Mouse (Mus musculus) midbrain, embryonic 14.5 days (tissue): ENCODE measurements around the gene Otof. TPM values are rescaled to one million over a fixed set of nuclear protein-coding genes. Genes with fewer than 3 reads are reported as not detected.

ENCODE experiments used
- ATAC-seq: fragments of 200-750 bp; cut with Nextera tagmentation; 2 replicates; pipeline ENCODE4 v1.8.0; 2017; ENCODE audit warnings: moderate number of reproducible peaks, moderate library complexity; ENCODE audit not compliant: low FRiP score, low TSS enrichment
- DNase-seq: peaks from one replicate; pipeline ENCODE4 v3.0.0-alpha.2; 2015
- H3K27ac ChIP-seq: fragments of 300-500 bp; sonication (generic); replicated peaks from 2 replicates; pipeline ENCODE4 v1.5.1; 2014; ENCODE audit warnings: mild to moderate bottlenecking, low read depth, low read length, moderate library complexity
- H3K27me3 ChIP-seq: fragments of 300-500 bp; sonication (generic); 2 replicates; pipeline ENCODE4 v1.6.1; 2014; ENCODE audit warnings: low read length, control low read depth, mixed read lengths; ENCODE audit not compliant: control insufficient read depth, insufficient read depth
- H3K36me3 ChIP-seq: fragments of 300-500 bp; sonication (generic); 2 replicates; pipeline ENCODE4 v1.6.1; 2014; ENCODE audit warnings: low read length, control low read depth; ENCODE audit not compliant: control insufficient read depth, insufficient read depth
- H3K4me1 ChIP-seq: fragments of 300-500 bp; sonication (generic); 2 replicates; pipeline ENCODE4 v1.6.1; 2014; ENCODE audit warnings: mild to moderate bottlenecking, antibody characterized with exemption, low read length, control low read depth; ENCODE audit not compliant: control insufficient read depth, insufficient read depth
- H3K4me2 ChIP-seq: fragments of 300-500 bp; sonication (generic); 2 replicates; pipeline ENCODE4 v1.6.1; 2014; ENCODE audit warnings: mild to moderate bottlenecking, low read length, moderate library complexity
- H3K4me3 ChIP-seq: fragments of 300-500 bp; sonication (generic); replicated peaks from 2 replicates; pipeline ENCODE4 v1.5.1; 2014; ENCODE audit warnings: low read depth, low read length
- H3K9ac ChIP-seq: fragments of 300-500 bp; sonication (generic); replicated peaks from 2 replicates; pipeline ENCODE4 v1.6.1; 2014; ENCODE audit warnings: mild to moderate bottlenecking, low read length, moderate library complexity
- H3K9me3 ChIP-seq: fragments of 300-500 bp; sonication (generic); 2 replicates; pipeline ENCODE4 v1.6.1; 2016; ENCODE audit warnings: low read length, control low read depth, mixed read lengths; ENCODE audit not compliant: control insufficient read depth
- WGBS: fragments of 180-500 bp; shearing (Covaris S2); extraction: QIAGEN DNeasy Blood & Tissue Kit; methylation state at CpG from one replicate; pipeline ENCODE4 v1.1.7; 2014; 5-methylcytosine and 5-hydroxymethylcytosine counted together
- polyA plus RNA-seq: library from polyadenylated mRNA; unstranded; fragments of >200 nt; fragmentation: Nextera tagmentation; extraction: Ambion mirVana; gene quantifications from 2 replicates; pipeline ENCODE4 v1.2.1, GENCODE M21; 2014

The Otof gene
- polyA plus RNA-seq = 2.7 and 3.3 TPM in 2 replicates

DNA sequence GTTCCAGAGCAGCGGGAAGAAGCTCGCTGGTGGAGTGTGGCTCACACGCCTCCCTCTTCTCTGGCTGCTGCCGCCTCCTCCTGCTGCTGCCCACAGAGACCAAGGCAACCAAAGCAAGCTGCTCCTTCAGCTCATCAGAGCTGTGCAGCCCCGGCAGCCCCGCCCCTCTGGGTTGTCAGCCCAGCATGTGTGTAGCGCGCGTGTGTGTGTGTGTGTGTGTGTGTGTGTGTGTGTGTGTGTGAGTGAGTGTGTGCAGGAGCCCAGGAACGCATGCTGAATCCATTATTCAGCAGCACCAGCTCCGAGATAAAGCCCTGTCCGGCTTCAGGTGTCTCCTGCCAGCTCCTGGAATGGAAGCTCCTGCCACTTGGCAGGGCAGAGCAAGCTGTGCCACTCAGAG is at the start of gene Otof:
Otof (minus strand) TSS at position 112 of the 400 bp plus-strand sequence.
- WGBS = 21% methylated on average over 12 of the region's 12 CpGs
- ATAC-seq (peak; percentile 66), DNase-seq (peak; percentile 80)
- 0 out of 2 replicates have a peak within 1 kb of the TSS, but pooled peaks have one; percentile 7 for H3K4me3 ChIP-seq
- H3K9ac ChIP-seq = no peak within 1 kb of the TSS
- H3K4me2 ChIP-seq = peak within 1 kb of the TSS; percentile 42
- no peaks in the 10 kb centered on the region for H3K36me3 ChIP-seq
- no peaks in the 10 kb centered on the region for H3K9me3 ChIP-seq
- H3K4me1 ChIP-seq = peaks cover 21% of the 10 kb centered on the region; the same call in 1 of the 2 replicates
- H3K27ac ChIP-seq = peak within 1 kb of the TSS; percentile 52
- H3K27me3 ChIP-seq = no peaks in the 10 kb centered on the region; the same call in 1 of the 2 replicates

DNA sequence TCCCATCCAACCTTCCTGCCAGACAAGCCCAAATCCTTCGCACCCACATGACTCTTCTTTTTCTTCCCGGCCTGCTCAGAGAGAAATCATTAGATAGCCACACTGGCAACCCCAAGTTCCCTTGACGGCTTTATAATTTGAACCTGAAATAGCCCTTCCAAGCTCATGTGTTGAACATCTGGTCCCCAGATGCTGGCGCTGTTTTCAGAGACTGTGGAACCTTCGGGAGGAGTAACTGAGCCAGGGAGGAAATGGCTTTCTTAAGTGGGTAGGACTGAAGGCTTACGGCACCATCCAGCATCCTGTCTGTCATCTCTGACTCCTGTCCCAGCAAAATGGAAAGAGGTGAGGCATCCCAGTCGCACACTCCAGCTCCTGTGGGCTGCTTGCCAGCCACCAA is 35.6 kb upstream of the Otof start:
- Histone ChIP-seq H3K9me3 (no peaks in the 10 kb centered on the region), H3K27ac (no peak overlapping the region), H3K4me3 (no peak overlapping the region), H3K27me3 (no peaks in the 10 kb centered on the region), H3K4me1 (no peaks in the 10 kb centered on the region), H3K36me3 (no peaks in the 10 kb centered on the region), H3K9ac (no peak overlapping the region), H3K4me2 (no peak overlapping the region)
- WGBS = 82% methylated on average over 7 of the region's 7 CpGs
- no peak for ATAC-seq
- DNase-seq = no peak

DNA sequence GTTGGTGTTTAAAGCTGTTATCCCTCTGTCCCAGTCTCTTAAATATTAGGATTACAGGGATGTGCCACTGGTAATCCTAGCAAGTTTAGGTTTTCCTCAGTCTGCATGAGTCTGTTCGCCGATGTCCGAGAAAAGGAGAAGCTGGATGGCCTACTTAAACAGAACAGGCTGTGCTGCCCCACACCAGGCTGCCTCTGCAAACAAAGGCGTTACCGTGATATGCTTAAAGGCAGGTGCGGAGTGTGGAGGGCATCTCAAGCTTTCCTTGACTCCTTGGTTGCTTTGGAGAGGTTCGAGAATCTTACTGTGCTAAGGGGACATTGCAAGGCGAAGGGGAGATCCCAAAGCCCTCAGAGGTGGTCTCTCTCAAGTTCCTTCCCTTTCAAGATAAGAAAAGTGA is 35.1 kb upstream of the Otof start:
- no peaks in the 10 kb centered on the region for H3K4me1 ChIP-seq
- H3K36me3 ChIP-seq = no peaks in the 10 kb centered on the region
- ATAC-seq = no peak
- H3K4me2 ChIP-seq = no peak overlapping the region
- H3K9ac ChIP-seq = no peak overlapping the region
- no peaks in the 10 kb centered on the region for H3K27me3 ChIP-seq
- WGBS = 87% methylated on average over 8 of the region's 8 CpGs
- no peak overlapping the region for H3K27ac ChIP-seq
- no peaks in the 10 kb centered on the region for H3K9me3 ChIP-seq
- DNase-seq = no peak
- no peak overlapping the region for H3K4me3 ChIP-seq

- Histone ChIP-seq H3K27ac (no peak overlapping the region), H3K4me1 (no peaks in the 10 kb centered on the region), H3K36me3 (no peaks in the 10 kb centered on the region), H3K9me3 (no peaks in the 10 kb centered on the region), H3K27me3 (no peaks in the 10 kb centered on the region), H3K4me2 (no peak overlapping the region), H3K9ac (no peak overlapping the region), H3K4me3 (no peak overlapping the region)
- no peak for ATAC-seq
- no peak for DNase-seq
- WGBS = 44% methylated on average over 2 of the region's 2 CpGs
Observed at GRCm38 (mm10) chr5:30495288-30495687, 33.6 kb upstream of the Otof start.

DNA sequence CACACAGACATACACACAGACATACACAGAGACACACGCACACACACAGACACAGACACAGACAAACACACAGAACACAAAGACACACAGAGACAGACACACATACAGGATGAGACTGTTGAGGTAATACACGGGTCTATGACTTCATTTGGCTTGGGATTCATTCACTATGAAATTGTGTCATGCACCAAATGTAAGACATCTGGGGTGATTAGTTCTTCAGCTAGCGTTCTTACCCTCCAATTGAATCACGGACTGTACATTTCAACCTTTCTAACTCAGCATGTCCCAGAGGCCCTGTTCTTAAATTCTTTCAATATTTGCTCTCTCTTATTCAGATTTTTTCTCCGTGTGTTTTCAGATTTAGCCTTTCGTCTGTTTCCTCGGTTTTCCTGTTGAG is 32.9 kb upstream of the Otof start:
- Histone ChIP-seq H3K9ac (no peak overlapping the region), H3K27ac (no peak overlapping the region), H3K4me2 (no peak overlapping the region), H3K4me3 (no peak overlapping the region), H3K9me3 (no peaks in the 10 kb centered on the region), H3K4me1 (no peaks in the 10 kb centered on the region), H3K27me3 (no peaks in the 10 kb centered on the region), H3K36me3 (no peaks in the 10 kb centered on the region)
- DNase-seq = no peak
- no peak for ATAC-seq
- WGBS = 87% methylated on average over 7 of the region's 7 CpGs

- H3K4me2 ChIP-seq = no peak overlapping the region
- H3K9ac ChIP-seq = no peak overlapping the region
- no peaks in the 10 kb centered on the region for H3K27me3 ChIP-seq
- H3K36me3 ChIP-seq = no peaks in the 10 kb centered on the region
- DNase-seq = no peak
- no peak overlapping the region for H3K4me3 ChIP-seq
- H3K9me3 ChIP-seq = no peaks in the 10 kb centered on the region
- WGBS = 74% methylated on average over 7 of the region's 7 CpGs
- no peak overlapping the region for H3K27ac ChIP-seq
- H3K4me1 ChIP-seq = no peaks in the 10 kb centered on the region
- ATAC-seq = no peak
Observed at GRCm38 (mm10) chr5:30493723-30494122, 32.0 kb upstream of the Otof start.

DNA sequence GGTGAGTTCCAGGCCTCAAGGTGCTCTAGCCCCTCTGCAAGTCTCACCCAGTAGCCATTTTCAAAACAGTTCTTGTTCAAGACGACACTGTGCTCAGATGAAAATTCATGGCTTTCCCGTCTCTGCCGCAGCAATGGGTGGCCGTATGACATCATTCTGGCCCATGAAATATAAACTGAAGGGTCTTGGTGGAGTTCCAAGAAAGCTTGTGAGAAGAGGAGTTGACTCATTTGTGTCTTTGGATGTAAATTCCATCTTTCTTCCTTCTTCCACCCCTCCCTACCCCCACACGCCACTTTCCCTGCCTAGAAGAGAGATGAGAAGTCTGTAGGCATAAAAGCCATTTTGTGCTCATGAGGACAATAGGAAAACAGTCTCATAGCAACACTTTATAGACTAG is 29.1 kb upstream of the Otof start:
- 77% methylated on average over 5 of the region's 5 CpGs for WGBS
- DNase-seq = no peak
- H3K9me3 ChIP-seq = no peaks in the 10 kb centered on the region
- no peak overlapping the region for H3K27ac ChIP-seq
- no peaks in the 10 kb centered on the region for H3K4me1 ChIP-seq
- H3K4me2 ChIP-seq = no peak overlapping the region
- no peak for ATAC-seq
- no peaks in the 10 kb centered on the region for H3K27me3 ChIP-seq
- no peak overlapping the region for H3K4me3 ChIP-seq
- no peaks in the 10 kb centered on the region for H3K36me3 ChIP-seq
- no peak overlapping the region for H3K9ac ChIP-seq

DNA sequence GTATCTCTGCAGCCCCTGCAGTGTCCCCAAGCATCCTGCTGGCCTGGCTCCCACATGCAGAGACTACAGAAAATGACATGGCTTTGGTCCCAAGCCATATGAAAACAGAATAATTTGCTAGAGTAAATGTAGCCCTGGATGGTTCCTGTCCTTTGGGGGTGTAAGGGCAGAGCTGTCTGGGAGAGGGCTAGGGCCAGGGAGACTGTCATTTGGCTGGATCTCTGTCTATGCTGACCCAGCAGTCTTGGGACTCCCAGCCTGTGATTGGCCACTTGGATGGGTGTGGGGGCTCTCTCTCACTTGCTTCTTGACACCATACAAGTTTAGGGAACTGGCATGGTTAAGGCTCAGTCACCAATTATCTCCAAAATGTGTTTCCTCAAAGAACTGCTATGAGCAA is 28.5 kb upstream of the Otof start:
- Histone ChIP-seq H3K27ac (no peak overlapping the region), H3K9me3 (no peaks in the 10 kb centered on the region), H3K9ac (no peak overlapping the region), H3K4me1 (no peaks in the 10 kb centered on the region), H3K36me3 (no peaks in the 10 kb centered on the region), H3K4me2 (no peak overlapping the region), H3K4me3 (no peak overlapping the region), H3K27me3 (no peaks in the 10 kb centered on the region)
- DNase-seq (no peak), ATAC-seq (no peak)

GRCm38 (mm10) chr5:30485136-30485535 is 23.4 kb upstream of the Otof start:
- no peaks in the 10 kb centered on the region for H3K36me3 ChIP-seq
- H3K4me3 ChIP-seq = no peak overlapping the region
- H3K27me3 ChIP-seq = no peaks in the 10 kb centered on the region
- no peaks in the 10 kb centered on the region for H3K9me3 ChIP-seq
- WGBS = 81% methylated on average over 6 of the region's 6 CpGs
- H3K27ac ChIP-seq = no peak overlapping the region
- DNase-seq (no peak), ATAC-seq (no peak)
- H3K4me1 ChIP-seq = no peaks in the 10 kb centered on the region
- H3K9ac ChIP-seq = no peak overlapping the region
- H3K4me2 ChIP-seq = no peak overlapping the region
